Mouse (Mus musculus) kidney, adult 2 months (tissue): ENCODE measurements around the gene Sdhaf3.

Source experiments
- CTCF ChIP-seq: fragments of 200-500 bp; conservative IDR thresholded peaks from 2 replicates; pipeline ENCODE4 v1.5.1; 2011; ENCODE audit warnings: low read depth, mild to moderate bottlenecking, control low read depth, low read length, moderate library complexity, mixed read lengths; ENCODE audit not compliant: insufficient read depth, insufficient read length
- POLR2A ChIP-seq: fragments of 200-500 bp; IDR thresholded peaks from one replicate; pipeline ENCODE4 v1.6.1; 2011; ENCODE audit warnings: low read depth, low read length, control low read depth

DNA sequence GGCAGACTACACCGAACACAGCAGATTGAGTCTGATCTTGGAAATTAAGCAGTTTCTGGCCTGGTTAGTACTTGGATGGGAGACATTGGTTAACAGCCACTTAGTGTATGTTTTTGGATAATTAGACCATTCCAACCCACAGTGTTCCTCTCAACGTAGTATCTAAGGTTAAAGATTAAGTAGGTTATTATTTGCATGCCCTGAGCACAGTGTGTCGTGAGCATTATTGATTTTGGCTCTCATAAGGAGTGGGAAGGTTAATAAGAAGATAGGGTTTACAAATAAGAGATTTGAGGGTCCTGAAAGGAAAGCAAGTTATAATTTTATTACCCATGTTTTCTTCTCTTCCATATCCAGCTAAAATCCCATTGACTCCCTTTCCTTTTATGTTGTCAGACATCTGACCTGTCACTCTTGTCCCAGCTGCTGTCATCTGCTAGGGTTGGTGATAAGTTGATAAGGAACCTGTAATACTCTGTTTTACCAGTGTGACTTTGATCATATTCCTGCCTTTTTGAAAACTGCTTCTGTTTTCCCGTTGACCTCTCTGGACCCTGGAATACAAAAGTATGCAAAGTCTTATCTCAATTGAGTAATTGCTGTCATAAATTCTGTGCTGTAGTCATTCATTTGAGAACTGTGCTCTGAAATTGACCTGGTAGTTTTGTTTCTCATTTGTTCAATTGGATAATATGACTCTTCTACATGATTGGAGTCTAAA, 41.6 kb downstream of the Sdhaf3 start:
- TF ChIP-seq POLR2A: no peak
- TF ChIP-seq CTCF: no peak
